Mouse (Mus musculus): ENCODE data around the gene Wnt10a. TPM values are rescaled to one million over a fixed set of nuclear protein-coding genes. Genes with fewer than 3 reads are reported as not detected.

Wnt10a gene
- not detected for polyA plus RNA-seq (2014; fragmentation: Illumina TruSeq; extraction: RNeasy Lipid Tissue Mini Kit (QIAGEN cat#74804); ENCODE audit: low read depth, low replicate concordance)

GRCm38 (mm10) chr1:74791249-74791648 is at the start of gene Wnt10a:
Gene Wnt10a, plus strand, starts transcription at chr1:74791516.

GRCm38 (mm10) chr1:74748643-74749271 is 42.6 kb upstream of the Wnt10a start, which contains the start of gene Prkag3:
Gene Prkag3, minus strand, starts transcription at chr1:74749221.

GRCm38 (mm10) chr1:74771845-74771930 is 19.6 kb upstream of the Wnt10a start, which contains the start of gene Wnt6:
Gene Wnt6, plus strand, starts transcription at chr1:74771892.

Other genes with a start within 250 kb of the Wnt10a start
- gene Plcd4, start 248.6 kb upstream of the Wnt10a start, polyA plus RNA-seq (2014; fragmentation: Illumina TruSeq; extraction: RNeasy Lipid Tissue Mini Kit (QIAGEN cat#74804); ENCODE audit: low read depth, low replicate concordance): 5.7 TPM
- 12.9 TPM for gene Usp37, start 247.2 kb upstream of the Wnt10a start, polyA plus RNA-seq (2014; fragmentation: Illumina TruSeq; extraction: RNeasy Lipid Tissue Mini Kit (QIAGEN cat#74804); ENCODE audit: low read depth, low replicate concordance)
- gene Zfp142, start 203.3 kb upstream of the Wnt10a start, polyA plus RNA-seq (2014; fragmentation: Illumina TruSeq; extraction: RNeasy Lipid Tissue Mini Kit (QIAGEN cat#74804); ENCODE audit: low read depth, low replicate concordance): 2.8 TPM
- gene Bcs1l, start 203.2 kb upstream of the Wnt10a start, polyA plus RNA-seq (2014; fragmentation: Illumina TruSeq; extraction: RNeasy Lipid Tissue Mini Kit (QIAGEN cat#74804); ENCODE audit: low read depth, low replicate concordance): 8.9 TPM
- gene Rnf25, start 190.1 kb upstream of the Wnt10a start, polyA plus RNA-seq (2014; fragmentation: Illumina TruSeq; extraction: RNeasy Lipid Tissue Mini Kit (QIAGEN cat#74804); ENCODE audit: low read depth, low replicate concordance): 9.3 TPM
- 3.8 TPM for gene Stk36, start 190.1 kb upstream of the Wnt10a start, polyA plus RNA-seq (2014; fragmentation: Illumina TruSeq; extraction: RNeasy Lipid Tissue Mini Kit (QIAGEN cat#74804); ENCODE audit: low read depth, low replicate concordance)
- gene Ttll4, start 129.8 kb upstream of the Wnt10a start, polyA plus RNA-seq (2014; fragmentation: Illumina TruSeq; extraction: RNeasy Lipid Tissue Mini Kit (QIAGEN cat#74804); ENCODE audit: low read depth, low replicate concordance): 22.1 TPM
- 7.9 TPM for gene Cyp27a1, start 77.9 kb upstream of the Wnt10a start, polyA plus RNA-seq (2014; fragmentation: Illumina TruSeq; extraction: RNeasy Lipid Tissue Mini Kit (QIAGEN cat#74804); ENCODE audit: low read depth, low replicate concordance)
- gene Prkag3, start 42.3 kb upstream of the Wnt10a start, polyA plus RNA-seq (2014; fragmentation: Illumina TruSeq; extraction: RNeasy Lipid Tissue Mini Kit (QIAGEN cat#74804); ENCODE audit: low read depth, low replicate concordance): 1.2 TPM
- not detected for gene Wnt6, start 19.6 kb upstream of the Wnt10a start, polyA plus RNA-seq (2014; fragmentation: Illumina TruSeq; extraction: RNeasy Lipid Tissue Mini Kit (QIAGEN cat#74804); ENCODE audit: low read depth, low replicate concordance)
- gene Cdk5r2, start 63.4 kb downstream of the Wnt10a start, polyA plus RNA-seq (2014; fragmentation: Illumina TruSeq; extraction: RNeasy Lipid Tissue Mini Kit (QIAGEN cat#74804); ENCODE audit: low read depth, low replicate concordance): not detected
- gene Fev, start 93.9 kb downstream of the Wnt10a start, polyA plus RNA-seq (2014; fragmentation: Illumina TruSeq; extraction: RNeasy Lipid Tissue Mini Kit (QIAGEN cat#74804); ENCODE audit: low read depth, low replicate concordance): not detected
- gene Cryba2, start 101.6 kb downstream of the Wnt10a start, polyA plus RNA-seq (2014; fragmentation: Illumina TruSeq; extraction: RNeasy Lipid Tissue Mini Kit (QIAGEN cat#74804); ENCODE audit: low read depth, low replicate concordance): not detected
- 0.28 TPM for gene Cfap65, start 144.1 kb downstream of the Wnt10a start, polyA plus RNA-seq (2014; fragmentation: Illumina TruSeq; extraction: RNeasy Lipid Tissue Mini Kit (QIAGEN cat#74804); ENCODE audit: low read depth, low replicate concordance)
- 0.44 TPM for gene Ihh, start 160.2 kb downstream of the Wnt10a start, polyA plus RNA-seq (2014; fragmentation: Illumina TruSeq; extraction: RNeasy Lipid Tissue Mini Kit (QIAGEN cat#74804); ENCODE audit: low read depth, low replicate concordance)